Mouse (Mus musculus): ENCODE data around the gene Ccr1l1.

GRCm38 (mm10) chr9:123935346-123935745, 42.9 kb downstream of the Ccr1l1 start:
- TF ChIP-seq POLR2A (IDR thresholded peaks at IDR 0.05; ENCODE audit: borderline replicate concordance, low read depth, low read length) (no peak), CTCF (IDR thresholded peaks at IDR 0.05; ENCODE audit: low read depth, low read length) (no peak)

Data from bone marrow macrophage, adult 2 months (primary cell).